Mouse (Mus musculus): ENCODE results near the gene Glis2. TPM values are rescaled to one million over a fixed set of nuclear protein-coding genes. Genes with fewer than 3 reads are reported as not detected.

Glis2 gene
- polyA plus RNA-seq, 1 experiment = 4.9 TPM

- 72% methylated on average over 2 of the region's 2 CpGs for WGBS
- H3K4me3 ChIP-seq (replicated peaks; ENCODE audit: control insufficient read depth, low read depth, low read length) = no peak overlapping the region
- H3K27ac ChIP-seq (ENCODE audit: control insufficient read depth, insufficient read depth, low read depth, low read length, poor library complexity) = no peak overlapping the region
- H3K4me1 ChIP-seq (ENCODE audit: control insufficient read depth, insufficient read depth, low read length) = no peaks in the 10 kb centered on the region
- no peak for TF ChIP-seq CTCF (IDR thresholded peaks at IDR 0.05; ENCODE audit: control insufficient read depth, insufficient read depth, low read length)
- TF ChIP-seq POLR2A (IDR thresholded peaks at IDR 0.05; ENCODE audit: borderline replicate concordance, control insufficient read depth, low read depth, low read length) = no peak
These were observed 69.3 kb downstream of the Glis2 start for GRCm38 (mm10) chr16:4663806-4664205.

GRCm38 (mm10) chr16:4665726-4666125 is 71.2 kb downstream of the Glis2 start:
- no peaks in the 10 kb centered on the region for H3K4me1 ChIP-seq (ENCODE audit: control insufficient read depth, insufficient read depth, low read length)
- WGBS = 80% methylated on average over 2 of the region's 2 CpGs
- TF ChIP-seq POLR2A (IDR thresholded peaks at IDR 0.05; ENCODE audit: borderline replicate concordance, control insufficient read depth, low read depth, low read length) (no peak), CTCF (IDR thresholded peaks at IDR 0.05; ENCODE audit: control insufficient read depth, insufficient read depth, low read length) (no peak)
- H3K27ac ChIP-seq (ENCODE audit: control insufficient read depth, insufficient read depth, low read depth, low read length, poor library complexity) = no peak overlapping the region
- no peak overlapping the region for H3K4me3 ChIP-seq (replicated peaks; ENCODE audit: control insufficient read depth, low read depth, low read length)

GRCm38 (mm10) chr16:4667190-4667808 is 72.8 kb downstream of the Glis2 start:
- TF ChIP-seq POLR2A (IDR thresholded peaks at IDR 0.05; ENCODE audit: borderline replicate concordance, control insufficient read depth, low read depth, low read length) (no peak), CTCF (IDR thresholded peaks at IDR 0.05; ENCODE audit: control insufficient read depth, insufficient read depth, low read length) (peak; percentile 86)
- no peak overlapping the region for H3K4me3 ChIP-seq (replicated peaks; ENCODE audit: control insufficient read depth, low read depth, low read length)
- H3K4me1 ChIP-seq (ENCODE audit: control insufficient read depth, insufficient read depth, low read length) = no peaks in the 10 kb centered on the region
- 38% methylated on average over 3 of the region's 3 CpGs for WGBS
- no peak overlapping the region for H3K27ac ChIP-seq (ENCODE audit: control insufficient read depth, insufficient read depth, low read depth, low read length, poor library complexity)

DNA sequence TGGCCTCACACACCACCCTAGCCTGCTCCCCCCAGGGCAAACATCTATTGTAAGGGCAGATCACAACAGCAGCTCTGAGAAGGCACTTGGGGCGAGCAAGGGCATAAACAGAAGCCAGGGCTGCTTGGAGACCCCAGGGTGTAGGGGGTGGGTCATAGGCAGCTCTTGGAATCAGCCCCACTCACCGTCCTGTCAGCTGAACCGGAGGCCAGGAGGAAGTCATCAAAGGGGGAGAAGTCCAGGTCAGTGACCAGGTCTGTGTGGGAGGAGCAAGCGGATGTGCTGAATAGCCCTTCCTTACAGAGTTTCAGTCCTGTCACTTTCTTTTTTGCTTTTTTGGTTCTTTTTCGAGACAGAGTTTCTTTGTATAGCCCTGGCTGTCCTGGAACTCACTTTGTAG is 75.8 kb downstream of the Glis2 start:
- Histone ChIP-seq H3K4me3 (replicated peaks; ENCODE audit: control insufficient read depth, low read depth, low read length) (no peak overlapping the region), H3K4me1 (ENCODE audit: control insufficient read depth, insufficient read depth, low read length) (peaks cover 8% of the 10 kb centered on the region), H3K27ac (ENCODE audit: control insufficient read depth, insufficient read depth, low read depth, low read length, poor library complexity) (no peak overlapping the region)
- WGBS = 81% methylated on average over 5 of the region's 5 CpGs
- TF ChIP-seq CTCF (IDR thresholded peaks at IDR 0.05; ENCODE audit: control insufficient read depth, insufficient read depth, low read length) (no peak), POLR2A (IDR thresholded peaks at IDR 0.05; ENCODE audit: borderline replicate concordance, control insufficient read depth, low read depth, low read length) (no peak)

DNA sequence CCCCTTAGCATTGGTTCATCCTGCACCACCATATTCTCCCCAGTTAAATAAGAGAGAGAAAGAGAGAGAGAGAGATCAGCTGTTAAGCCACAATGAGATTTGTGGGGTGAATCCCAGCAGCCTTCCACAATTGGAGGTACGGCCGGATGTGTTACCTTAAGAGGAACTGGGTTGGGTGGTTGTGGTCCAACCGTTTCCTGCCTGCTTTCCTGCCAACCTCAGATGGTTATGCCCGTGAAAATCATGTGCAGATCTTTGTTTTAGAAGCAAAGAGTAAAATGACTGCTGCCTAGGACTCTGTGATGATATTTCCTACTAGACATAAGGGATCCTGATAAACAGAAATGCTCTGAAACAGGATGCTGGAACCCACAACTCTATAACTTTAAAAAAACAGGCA is 79.6 kb downstream of the Glis2 start:
- Histone ChIP-seq H3K4me3 (replicated peaks; ENCODE audit: control insufficient read depth, low read depth, low read length) (no peak overlapping the region), H3K4me1 (ENCODE audit: control insufficient read depth, insufficient read depth, low read length) (peaks cover 17% of the 10 kb centered on the region), H3K27ac (ENCODE audit: control insufficient read depth, insufficient read depth, low read depth, low read length, poor library complexity) (peak overlapping the region; percentile 48)
- 3% methylated on average over 4 of the region's 4 CpGs for WGBS
- TF ChIP-seq CTCF (IDR thresholded peaks at IDR 0.05; ENCODE audit: control insufficient read depth, insufficient read depth, low read length) (no peak), POLR2A (IDR thresholded peaks at IDR 0.05; ENCODE audit: borderline replicate concordance, control insufficient read depth, low read depth, low read length) (no peak)

Other genes with a start within 250 kb of the Glis2 start
- gene Adcy9, start 174.2 kb upstream of the Glis2 start, polyA plus RNA-seq (2011; ENCODE audit: insufficient read depth, insufficient read length, low replicate concordance, missing spikeins) = 3.7 and 5.2 TPM in 2 replicates
- gene Srl, start 52.9 kb upstream of the Glis2 start, polyA plus RNA-seq (2011; ENCODE audit: insufficient read depth, insufficient read length, low replicate concordance, missing spikeins) = 1.2 and 3.0 TPM in 2 replicates
- gene Tfap4, start 34.9 kb upstream of the Glis2 start, polyA plus RNA-seq (2011; ENCODE audit: insufficient read depth, insufficient read length, low replicate concordance, missing spikeins) = 5.5 and 10.2 TPM in 2 replicates
- gene Pam16, start 30.3 kb downstream of the Glis2 start, polyA plus RNA-seq (2011; ENCODE audit: insufficient read depth, insufficient read length, low replicate concordance, missing spikeins) = 19.7 and 52.5 TPM in 2 replicates
- gene Vasn, start 45.2 kb downstream of the Glis2 start, polyA plus RNA-seq (2011; ENCODE audit: insufficient read depth, insufficient read length, low replicate concordance, missing spikeins) = 0.34 and 1.8 TPM in 2 replicates
- 10.6 and 11.7 TPM in 2 replicates for gene Dnaja3, start 45.3 kb downstream of the Glis2 start, polyA plus RNA-seq (2011; ENCODE audit: insufficient read depth, insufficient read length, low replicate concordance, missing spikeins)
- gene Coro7, start 85.1 kb downstream of the Glis2 start, polyA plus RNA-seq (2011; ENCODE audit: insufficient read depth, insufficient read length, low replicate concordance, missing spikeins) = 48.7 and 102 TPM in 2 replicates
- gene Nmral1, start 124.6 kb downstream of the Glis2 start, polyA plus RNA-seq (2011; ENCODE audit: insufficient read depth, insufficient read length, low replicate concordance, missing spikeins) = 27.3 and 32.5 TPM in 2 replicates
- gene Hmox2, start 131.6 kb downstream of the Glis2 start, polyA plus RNA-seq (2011; ENCODE audit: insufficient read depth, insufficient read length, low replicate concordance, missing spikeins) = 11.3 and 31.1 TPM in 2 replicates
- 10.6 and 17.2 TPM in 2 replicates for gene Cdip1, start 195.6 kb downstream of the Glis2 start, polyA plus RNA-seq (2011; ENCODE audit: insufficient read depth, insufficient read length, low replicate concordance, missing spikeins)
- gene 4930562C15Rik, start 240.7 kb downstream of the Glis2 start, polyA plus RNA-seq (2011; ENCODE audit: insufficient read depth, insufficient read length, low replicate concordance, missing spikeins) = 1.7 TPM in 1 of 2 replicates, not detected in the other

Measured in bone marrow, adult 2 months (tissue).